Mouse (Mus musculus) left cerebral cortex, postnatal 14 days (tissue): ENCODE data around the gene Slc27a3. TPM values are rescaled to one million over a fixed set of nuclear protein-coding genes. Genes with fewer than 3 reads are reported as not detected.

Experiments
- DNase-seq, 2 experiments: peaks; one replicate each; pipeline ENCODE4 v3.0.0; 2021 to 2022; ENCODE audit warnings: low spot score in 2 of 2, mixed read lengths in 1 of 2
- intact Hi-C: fragments of 180-260 bp; cut with DNase I; formaldehyde crosslinking; loops from one replicate; pipeline ENCODE4 v1.15.1; 2025
- long read RNA-seq, 2 experiments: library from polyadenylated mRNA; stranded (forward); transcript quantifications; one replicate each; pipeline ENCODE4 v2.0.0; 2021
- total RNA-seq, 2 experiments: library from RNA; stranded (reverse); gene quantifications; 2 replicates each; pipeline ENCODE4 v1.2.3; 2021

The Slc27a3 gene
- total RNA-seq, result 1 to 10 TPM; 5.1 to 6.2 TPM
- long read RNA-seq, experiment 1, partial matches to known transcripts, result 0 of 4 reads
- long read RNA-seq, experiment 1, other reads (novel, unspliced or antisense), result 0 of 4 reads
- long read RNA-seq, experiment 2, partial matches to known transcripts, result 1 of 6 reads
- long read RNA-seq, experiment 2, other reads (novel, unspliced or antisense), result 1 of 6 reads

- DNase-seq, result peak in 1 of 2 experiments; percentile 33
- intact Hi-C loops, result no loop called here
Observed at GRCm38 (mm10) chr3:90389511-90390490, at the start of gene Slc27a3. Slc27a3 (minus strand) TSS chr3:90389938.

DNA sequence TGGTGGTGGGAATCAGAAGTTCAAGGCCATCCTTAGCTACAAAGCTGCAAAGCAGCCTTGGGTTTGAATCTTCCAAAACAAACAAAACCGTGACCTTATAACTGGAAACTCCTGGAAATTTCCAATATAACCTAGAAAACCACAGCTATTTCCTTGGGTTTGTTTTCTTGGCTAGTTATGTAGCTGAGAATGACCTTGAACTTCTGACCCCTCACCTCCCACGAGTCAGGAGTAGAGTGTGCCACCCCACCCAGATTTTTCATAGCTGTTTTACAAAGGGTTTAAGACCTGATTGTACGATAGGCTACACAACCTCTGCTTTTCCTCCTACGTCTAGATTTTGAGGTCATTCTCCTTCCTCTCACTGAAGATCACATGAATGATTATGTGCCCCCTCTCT is 47.4 kb upstream of the Slc27a3 start:
- intact Hi-C loops, result no loop called here

DNA sequence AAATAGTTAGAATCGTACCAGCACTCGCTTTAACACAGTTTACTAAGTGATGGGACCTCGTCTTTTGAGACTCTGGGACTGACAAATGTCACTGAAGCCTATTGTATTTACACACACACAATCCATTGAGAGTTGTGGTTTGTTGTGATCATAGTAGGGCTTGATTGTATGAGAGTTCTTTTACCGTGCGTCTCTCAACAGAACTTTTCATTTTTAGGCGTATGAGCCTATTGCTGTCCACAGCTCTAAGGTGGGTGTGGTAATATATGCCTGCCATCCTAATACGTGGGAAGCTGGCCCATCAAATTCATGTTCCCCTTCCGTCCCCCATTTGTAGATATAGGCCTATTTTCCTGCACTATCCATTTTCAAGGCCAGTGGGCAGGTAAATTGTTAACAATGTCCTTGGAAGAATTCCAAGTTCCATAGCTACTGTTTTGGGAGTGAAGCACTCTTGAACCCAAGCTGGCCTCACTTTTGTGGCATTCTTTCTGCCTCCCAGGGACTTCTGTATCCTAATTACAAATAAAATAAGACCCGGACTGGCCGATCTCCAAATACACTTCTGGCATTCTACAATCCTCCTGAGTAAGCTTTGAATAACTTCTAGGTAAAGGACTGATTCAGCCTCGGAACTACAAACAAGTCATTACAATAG is 44.5 kb upstream of the Slc27a3 start:
- intact Hi-C loops, result no loop called here

More for the DNA sequence above, 47.4 kb upstream of the Slc27a3 start:
- no peak for DNase-seq

GRCm38 (mm10) chr3:90433381-90434020 is 43.8 kb upstream of the Slc27a3 start, which contains the start of gene Ints3:
Ints3 (minus strand) TSS chr3:90433622.
- peak; percentile 100 for DNase-seq
- intact Hi-C loops, result no loop called here

More for the DNA sequence above, 44.5 kb upstream of the Slc27a3 start:
- DNase-seq, result no peak

GRCm38 (mm10) chr3:90432811-90433219 is 43.1 kb upstream of the Slc27a3 start:
- intact Hi-C loops, result no loop called here
- DNase-seq, result peak; percentile 35 to 38

GRCm38 (mm10) chr3:90432348-90432747 is 42.6 kb upstream of the Slc27a3 start:
- DNase-seq, result no peak
- intact Hi-C loops, result no loop called here

DNA sequence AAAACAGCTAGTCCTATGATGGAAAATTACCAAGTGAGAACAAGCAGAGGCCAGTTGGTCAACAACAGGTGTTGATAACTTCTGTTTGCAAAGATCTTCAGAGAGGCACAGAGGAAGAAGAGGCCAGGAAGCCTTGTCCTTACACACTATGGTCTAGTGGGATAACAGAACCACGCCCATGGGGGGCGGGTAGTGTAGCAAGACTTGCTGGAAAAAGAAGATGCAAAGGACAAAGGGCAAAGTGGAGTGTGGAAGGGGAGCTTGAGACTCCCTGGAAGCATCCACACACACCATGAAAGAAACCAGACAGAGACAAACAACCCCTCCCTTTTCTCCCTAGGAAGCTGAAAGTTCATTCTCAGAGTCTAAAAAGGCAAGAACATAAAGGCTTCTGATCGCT is 39.8 kb upstream of the Slc27a3 start:
- no peak for DNase-seq
- intact Hi-C loops, result no loop called here

DNA sequence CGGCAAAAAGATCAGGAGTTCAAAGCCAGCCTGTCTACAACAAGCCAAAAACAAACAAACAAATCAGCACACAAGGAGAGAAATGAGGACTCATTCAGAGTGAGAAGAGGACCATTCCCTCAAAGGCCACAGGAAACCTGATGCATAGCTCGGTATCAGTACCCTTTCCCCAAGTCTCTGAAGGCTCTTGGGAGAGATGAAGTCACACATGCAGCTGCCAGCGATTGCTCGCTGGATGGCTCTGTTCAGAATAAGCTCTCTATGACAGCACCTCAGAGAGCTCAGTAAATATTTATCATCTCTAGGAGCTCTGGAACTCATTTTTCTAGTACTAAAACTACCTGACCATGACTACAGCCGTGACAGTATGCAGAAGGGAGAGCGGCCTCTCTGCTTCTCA is 38.4 kb upstream of the Slc27a3 start:
- intact Hi-C loops, result no loop called here
- DNase-seq, result no peak

GRCm38 (mm10) chr3:90427574-90427973 is 37.8 kb upstream of the Slc27a3 start:
- intact Hi-C loops, result no loop called here
- DNase-seq, result no peak

DNA sequence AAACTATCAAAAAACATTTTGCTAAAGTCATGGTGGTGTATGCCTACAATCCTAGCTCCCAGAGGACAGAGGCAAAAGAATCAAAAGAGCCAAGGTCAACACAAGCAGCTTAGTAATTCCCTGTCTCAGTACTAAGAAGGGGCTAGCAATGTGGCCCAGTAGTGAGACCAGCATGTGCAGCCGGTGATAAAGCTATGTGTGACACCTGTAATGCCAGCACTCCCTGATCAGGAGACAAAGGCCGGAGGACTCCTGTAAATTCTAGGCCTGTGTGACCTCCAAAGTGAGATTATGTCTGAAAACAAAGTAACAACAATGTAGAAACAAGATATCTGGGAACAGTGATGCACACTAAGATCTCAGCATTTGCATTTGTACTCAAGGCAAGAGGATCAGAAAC is 35.8 kb upstream of the Slc27a3 start:
- intact Hi-C loops, result no loop called here
- no peak for DNase-seq

- DNase-seq, result no peak
- intact Hi-C loops, result no loop called here
Observed at GRCm38 (mm10) chr3:90423549-90423948, 33.8 kb upstream of the Slc27a3 start.

- intact Hi-C loops, result no loop called here
- no peak for DNase-seq
Observed at GRCm38 (mm10) chr3:90420696-90421095, 31.0 kb upstream of the Slc27a3 start.

DNA sequence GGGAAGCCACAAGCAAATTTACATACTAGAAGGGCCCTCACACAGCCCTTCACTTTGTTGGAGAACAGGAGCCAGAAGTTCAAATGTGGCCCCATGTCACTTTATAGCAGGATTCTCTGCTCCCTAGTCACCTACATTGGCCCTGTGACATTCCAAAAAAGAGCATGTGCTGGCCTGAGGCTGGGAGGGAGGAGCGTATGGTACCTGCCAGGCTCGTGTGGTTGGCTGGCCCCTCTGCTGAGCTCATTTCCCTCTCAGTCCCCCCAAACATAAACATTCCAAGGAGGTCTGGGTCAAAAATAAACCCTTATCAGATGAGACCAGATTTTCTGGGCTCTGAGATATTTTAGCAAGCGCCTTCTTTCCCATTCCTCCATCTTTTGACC is 23.3 kb upstream of the Slc27a3 start:
- intact Hi-C loops, result no loop called here
- DNase-seq, result no peak

DNA sequence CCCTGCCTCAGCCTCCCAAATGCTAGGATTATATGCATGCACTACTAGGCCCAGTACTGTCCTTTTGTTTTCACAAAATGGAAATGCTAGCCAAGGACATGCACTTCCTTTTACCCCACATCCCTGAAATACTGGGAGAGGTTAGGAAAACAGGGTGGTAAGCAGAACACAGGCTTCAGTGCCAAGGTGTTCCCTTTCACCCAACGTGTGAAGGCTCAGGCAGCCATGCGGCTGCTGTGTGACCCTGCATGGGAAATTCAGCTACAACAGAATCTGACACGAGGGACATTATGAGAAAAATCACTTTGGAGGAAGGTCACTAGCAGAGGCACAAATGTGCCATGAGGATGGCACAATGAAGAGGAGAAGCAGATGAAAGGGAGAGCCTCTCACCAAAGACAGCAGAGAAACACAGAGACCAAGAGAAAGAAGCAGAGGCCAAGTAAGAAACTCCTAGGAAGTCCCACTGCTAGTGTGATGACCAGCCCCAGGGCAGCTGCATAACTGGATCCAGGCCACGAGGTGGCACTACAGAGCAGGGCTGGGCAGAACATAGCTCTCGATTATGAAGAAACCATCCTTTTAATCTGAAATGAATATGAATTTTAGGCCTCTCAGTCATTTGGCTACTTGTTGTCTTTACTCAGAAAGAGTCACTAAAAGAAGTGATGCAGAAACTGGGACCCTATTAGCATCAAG is 22.7 kb upstream of the Slc27a3 start:
- DNase-seq, result peak; percentile 66 to 76
- intact Hi-C loops, result loop anchor here (1.0 kb wide), 1 partner anchor 53 kb away; the partner anchor contains the start of gene Npr1

- no peak for DNase-seq
- intact Hi-C loops, result no loop called here
Observed at GRCm38 (mm10) chr3:90408721-90409120, 19.0 kb upstream of the Slc27a3 start.

- no peak for DNase-seq
- intact Hi-C loops, result no loop called here
Observed at GRCm38 (mm10) chr3:90406414-90406813, 16.7 kb upstream of the Slc27a3 start.

DNA sequence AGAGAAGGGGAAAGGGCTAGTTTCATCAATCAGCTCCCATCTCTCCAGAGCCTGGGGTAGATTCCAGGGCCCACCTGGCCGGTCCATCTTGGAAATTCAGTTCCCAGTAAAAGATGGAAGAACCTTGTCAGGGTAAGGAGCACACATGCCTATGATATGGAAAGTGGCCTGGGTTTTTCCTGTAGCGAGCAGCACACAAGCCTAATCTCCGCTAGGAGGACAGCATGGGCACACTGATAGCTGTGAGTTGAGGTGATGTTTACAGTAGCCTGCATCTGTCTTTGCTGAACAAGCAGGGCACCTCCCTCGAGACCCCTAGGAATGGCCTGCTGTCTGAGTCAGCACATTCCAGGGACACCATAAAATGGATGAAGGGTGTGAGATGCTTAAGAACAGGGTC is 14.9 kb upstream of the Slc27a3 start:
- no peak for DNase-seq
- intact Hi-C loops, result no loop called here

- intact Hi-C loops, result no loop called here
- no peak for DNase-seq
Observed at GRCm38 (mm10) chr3:90404121-90404520, 14.4 kb upstream of the Slc27a3 start.

- intact Hi-C loops, result no loop called here
- no peak for DNase-seq
Observed at GRCm38 (mm10) chr3:90400993-90401392, 11.3 kb upstream of the Slc27a3 start.
